ENCODE assay signal across 11 mouse cellular contexts in genomic region chr9:27301486-27301885, GRCm38 (mm10). TPM values are rescaled to one million over a fixed set of nuclear protein-coding genes. Genes with fewer than 3 reads are reported as not detected.
DNase-seq lines count a peak whose midpoint lies in the region; ATAC-seq and TF ChIP-seq lines count a peak whose summit lies in the region.
"Had no signal": no experiment of that assay in that cellular context is flagged by ENCODE, and none has a peak within 500 bp of the region (broad histone marks: within the 10 kb centered on the region; RNA-seq: fewer than 3 reads in every experiment).

No protein-coding gene starts in this region.

- intact Hi-C loops in heart, postnatal 36 days (cut with DNase I) = no loop called here

- H3K4me3 ChIP-seq in kidney, embryonic 14.5 days (ENCODE audit: low read length) = no peak overlapping the region
- H3K4me3 ChIP-seq in embryonic facial prominence, embryonic 12.5 days = no peak overlapping the region
- peak overlapping the region; percentile 74 for H3K4me3 ChIP-seq in hindbrain, postnatal 0 days (ENCODE audit: low read length)
- peak overlapping the region; percentile 69 for H3K4me3 ChIP-seq in neural tube, embryonic 14.5 days (ENCODE audit: low read depth, low read length)

- peaks cover 24% of the 10 kb centered on the region for H3K27me3 ChIP-seq in kidney, embryonic 14.5 days (ENCODE audit: control insufficient read depth, insufficient read depth, low read length)
- peaks cover 32% of the 10 kb centered on the region for H3K27me3 ChIP-seq in embryonic facial prominence, embryonic 12.5 days
- H3K27me3 ChIP-seq in hindbrain, postnatal 0 days (ENCODE audit: insufficient read depth, low read length) = no peaks in the 10 kb centered on the region
- H3K27me3 ChIP-seq in neural tube, embryonic 14.5 days (ENCODE audit: control insufficient read depth, insufficient read depth, low read length) = peaks cover 8% of the 10 kb centered on the region; the same call in 1 of the 2 replicates

- DNase-seq in kidney, postnatal 10 days = peak; percentile 24
- DNase-seq in hindbrain, postnatal 0 days (ENCODE audit: low spot score) = no peak
- no peak for DNase-seq in thymus, postnatal 14 days
- DNase-seq in heart, postnatal 36 days = no peak
- no peak for DNase-seq in right cerebral cortex, postnatal 4 days
- DNase-seq: B cell, adult 2 months; gastrocnemius, postnatal 10 days; heart, postnatal 4 days had no signal

- no peak overlapping the region for H3K9ac ChIP-seq in kidney, embryonic 14.5 days (ENCODE audit: low read depth, low read length)
- H3K9ac ChIP-seq in embryonic facial prominence, embryonic 12.5 days = no peak overlapping the region
- H3K9ac ChIP-seq in hindbrain, postnatal 0 days (replicated peaks; ENCODE audit: low read length) = 0 out of 2 replicates have a peak overlapping the region, but pooled peaks have one; percentile 65
- no peak overlapping the region for H3K9ac ChIP-seq in neural tube, embryonic 14.5 days (replicated peaks; ENCODE audit: low read depth, low read length)

- no peak for ATAC-seq in kidney, embryonic 14.5 days (ENCODE audit: low FRiP score, low TSS enrichment)
- ATAC-seq in embryonic facial prominence, embryonic 12.5 days (ENCODE audit: insufficient number of reproducible peaks, insufficient read depth, low FRiP score, low TSS enrichment) = no peak
- ATAC-seq in hindbrain, postnatal 0 days = no peak
- ATAC-seq in neural tube, embryonic 14.5 days (ENCODE audit: low read depth) = no peak

- no peak for TF ChIP-seq CTCF in hindbrain, postnatal 0 days (IDR thresholded peaks at IDR 0.05; ENCODE audit: low read depth)

- H3K36me3 ChIP-seq in kidney, embryonic 14.5 days (ENCODE audit: control insufficient read depth, insufficient read depth, low read length) = no peaks in the 10 kb centered on the region
- H3K36me3 ChIP-seq in embryonic facial prominence, embryonic 12.5 days = no peaks in the 10 kb centered on the region
- H3K36me3 ChIP-seq in hindbrain, postnatal 0 days (ENCODE audit: insufficient read depth, low read length) = no peaks in the 10 kb centered on the region
- no peaks in the 10 kb centered on the region for H3K36me3 ChIP-seq in neural tube, embryonic 14.5 days (ENCODE audit: control insufficient read depth, insufficient read depth, low read length)

- WGBS in kidney, embryonic 14.5 days = 43% methylated on average over 5 of the region's 5 CpGs
- 27% methylated on average over 5 of the region's 5 CpGs for WGBS in embryonic facial prominence, embryonic 12.5 days
- WGBS in hindbrain, postnatal 0 days = 55% methylated on average over 5 of the region's 5 CpGs
- 46% methylated on average over 5 of the region's 5 CpGs for WGBS in neural tube, embryonic 14.5 days

- 0 out of 2 replicates have a peak, but pooled peaks cover 7% of the 10 kb centered on the region for H3K4me1 ChIP-seq in kidney, embryonic 14.5 days (ENCODE audit: control insufficient read depth, insufficient read depth, low read length)
- H3K4me1 ChIP-seq in embryonic facial prominence, embryonic 12.5 days = peaks cover 50% of the 10 kb centered on the region
- H3K4me1 ChIP-seq in hindbrain, postnatal 0 days (ENCODE audit: insufficient read depth, low read length) = peaks cover 45% of the 10 kb centered on the region
- H3K4me1 ChIP-seq in neural tube, embryonic 14.5 days (ENCODE audit: control insufficient read depth, insufficient read depth, low read length) = peaks cover 13% of the 10 kb centered on the region

- H3K9me3 ChIP-seq in kidney, embryonic 14.5 days (ENCODE audit: control insufficient read depth, low read length) = no peaks in the 10 kb centered on the region
- H3K9me3 ChIP-seq in embryonic facial prominence, embryonic 12.5 days = no peaks in the 10 kb centered on the region
- H3K9me3 ChIP-seq in hindbrain, postnatal 0 days (ENCODE audit: low read length) = no peaks in the 10 kb centered on the region
- H3K9me3 ChIP-seq in neural tube, embryonic 14.5 days (ENCODE audit: control insufficient read depth, low read length) = no peaks in the 10 kb centered on the region

- no peak overlapping the region for H3K4me2 ChIP-seq in kidney, embryonic 14.5 days (replicated peaks; ENCODE audit: low read depth, low read length)
- H3K4me2 ChIP-seq in embryonic facial prominence, embryonic 12.5 days (replicated peaks) = 0 out of 2 replicates have a peak overlapping the region, but pooled peaks have one; percentile 0
- H3K4me2 ChIP-seq in hindbrain, postnatal 0 days (ENCODE audit: low read depth, low read length) = peak overlapping the region; percentile 83
- H3K4me2 ChIP-seq in neural tube, embryonic 14.5 days (ENCODE audit: low read depth, low read length) = peak overlapping the region; percentile 82

- no peak overlapping the region for H3K27ac ChIP-seq in kidney, embryonic 14.5 days (ENCODE audit: low read depth, low read length)
- no peak overlapping the region for H3K27ac ChIP-seq in embryonic facial prominence, embryonic 12.5 days
- H3K27ac ChIP-seq in hindbrain, postnatal 0 days = no peak overlapping the region
- H3K27ac ChIP-seq in neural tube, embryonic 14.5 days (ENCODE audit: low read depth, low read length) = no peak overlapping the region

RNA-seq across cellular contexts. Expression of gene Igsf9b, which starts 2.5 kb away (rescaled TPM):
- polyA plus RNA-seq in kidney, embryonic 14.5 days (2014; fragmentation: Nextera tagmentation; extraction: Ambion mirVana) = 1.9 and 2.2 TPM in 2 replicates
- 4.2 and 4.3 TPM in 2 replicates for polyA plus RNA-seq in embryonic facial prominence, embryonic 12.5 days (2016; fragmentation: Nextera tagmentation; extraction: Ambion mirVana)
- 86.5 and 89.9 TPM in 2 replicates for total RNA-seq in hindbrain, postnatal 0 days (2014; rRNA removed)
- polyA plus RNA-seq in hindbrain, postnatal 0 days (2015; fragmentation: Nextera tagmentation; extraction: Ambion mirVana) = 20.4 and 21.4 TPM in 2 replicates
- polyA plus RNA-seq in neural tube, embryonic 14.5 days (2014; fragmentation: Nextera tagmentation; extraction: Ambion mirVana) = 15.3 and 19.1 TPM in 2 replicates
- 1 to 10 TPM; 3.8 to 4.9 TPM for total RNA-seq in heart, postnatal 36 days (2021)

Comparison
In these comparisons a context has a peak if more than half of its experiments do, and no peak if none do; other contexts are left out.
1. H3K4me3 ChIP-seq: peak in hindbrain, postnatal 0 days (single experiment) and neural tube, embryonic 14.5 days (single experiment); none in kidney, embryonic 14.5 days (single experiment) and embryonic facial prominence, embryonic 12.5 days (single experiment).